Mouse (Mus musculus) frontal cortex, postnatal 14 days (tissue): ENCODE measurements around the gene Arhgef28.

Experiments
- DNase-seq, 2 experiments: peaks; one replicate each; pipeline ENCODE4 v3.0.0; 2022; ENCODE audit warnings: low spot score in 2 of 2

Arhgef28 gene

DNA sequence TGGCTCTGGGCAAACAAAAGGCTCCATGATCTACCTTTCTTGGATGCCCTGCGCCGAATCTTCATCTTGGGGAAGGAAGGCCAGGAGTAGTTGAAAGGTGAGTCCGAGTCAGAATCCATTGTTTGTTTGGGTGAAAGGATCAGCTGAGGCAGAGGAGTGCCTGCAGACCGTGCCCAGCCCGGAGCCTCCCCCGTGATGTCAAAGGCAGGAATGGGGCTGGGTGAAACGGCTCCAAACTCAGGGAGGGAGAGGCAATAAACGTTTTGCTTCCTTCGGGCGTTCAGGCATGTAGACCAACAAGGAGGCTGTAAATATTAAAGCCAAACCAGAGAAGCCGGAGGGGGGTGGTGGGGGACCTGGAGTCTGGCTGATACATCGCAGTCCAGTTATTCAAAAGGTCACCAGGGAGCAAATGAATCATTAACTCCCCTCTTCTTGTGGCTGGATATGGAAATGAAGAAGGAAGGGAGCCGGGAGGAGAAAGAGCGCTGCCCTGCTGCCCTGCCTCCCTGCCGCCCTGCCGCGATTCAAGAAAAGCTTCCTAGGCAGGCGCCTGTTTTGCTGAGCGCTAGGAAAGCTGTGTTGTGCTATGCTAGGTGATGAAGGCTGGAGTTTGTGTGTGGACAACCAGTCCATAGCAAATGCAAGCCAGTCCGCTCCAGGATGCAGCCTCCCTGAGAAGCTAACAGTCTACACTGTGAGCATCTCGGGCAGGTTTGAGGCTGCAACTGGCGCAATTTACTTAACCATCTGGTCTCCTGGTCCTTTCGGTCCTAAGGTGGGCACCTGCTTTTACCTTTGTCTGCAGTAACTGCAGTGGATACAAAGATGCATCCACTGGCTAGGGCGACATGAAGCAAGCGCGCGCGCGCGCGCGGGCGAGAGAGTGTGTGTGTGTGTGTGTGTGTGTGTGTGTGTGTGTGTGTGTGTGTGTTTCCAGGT is 190.0 kb downstream of the Arhgef28 start:
- DNase-seq: no peak

DNA sequence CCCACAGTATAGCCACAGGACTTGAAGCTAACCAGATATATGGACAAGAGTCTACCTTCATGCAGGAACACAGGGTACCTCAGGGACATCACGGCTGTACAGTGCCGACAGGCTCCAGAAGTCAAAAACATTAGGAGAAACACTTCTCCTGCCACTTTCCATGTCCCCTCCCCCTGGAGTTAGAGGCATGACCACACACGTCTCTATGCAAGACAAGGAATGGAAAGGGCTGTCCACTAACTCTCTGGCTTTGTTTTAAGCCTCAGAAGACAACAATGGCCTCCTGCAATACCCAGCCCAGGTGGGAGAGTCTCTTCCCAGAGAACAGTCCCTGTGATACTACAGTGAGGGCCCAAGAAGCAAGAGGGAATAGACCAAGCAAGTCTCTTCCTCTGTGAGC is 191.3 kb downstream of the Arhgef28 start:
- no peak for DNase-seq

GRCm38 (mm10) chr13:98013715-98014114 is 192.5 kb downstream of the Arhgef28 start:
- DNase-seq: no peak

DNA sequence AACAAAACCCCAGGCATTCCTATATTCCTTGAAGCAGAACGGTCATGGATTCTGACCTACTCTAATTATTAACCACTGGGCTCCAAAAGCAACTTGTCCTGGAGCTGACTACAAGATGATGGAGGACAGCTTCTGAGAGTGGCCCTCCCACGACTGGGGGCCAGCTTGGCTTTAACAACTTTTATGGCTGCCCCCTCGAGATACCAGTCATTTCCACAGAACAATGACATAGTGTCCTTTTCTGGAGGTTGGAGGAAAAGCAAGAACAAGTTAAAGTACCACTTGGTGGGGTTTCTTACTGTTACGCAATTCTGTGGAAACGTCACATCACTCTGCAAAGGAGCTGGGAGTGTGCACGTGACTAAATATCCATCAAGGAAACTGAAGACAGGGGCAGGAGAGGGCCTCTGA is 194.3 kb downstream of the Arhgef28 start:
- no peak for DNase-seq

DNA sequence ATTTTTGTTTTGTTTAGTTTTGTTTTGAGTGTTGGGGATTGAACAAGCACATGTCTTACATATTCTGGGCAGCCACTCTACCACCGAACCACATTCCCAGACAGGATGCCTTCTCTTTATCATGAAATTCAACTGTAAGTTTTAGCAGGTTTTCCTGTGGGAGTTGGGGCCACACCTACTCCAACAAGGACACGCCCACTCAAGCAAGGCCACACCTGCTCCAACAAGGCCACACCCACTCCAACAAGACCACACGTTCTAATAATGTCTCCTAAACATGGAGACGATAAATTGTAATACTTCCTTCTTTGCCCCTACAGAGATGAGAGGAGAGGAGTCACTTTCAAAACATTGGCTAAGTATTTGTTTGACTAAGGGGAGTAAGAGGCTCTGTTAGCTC is 197.2 kb downstream of the Arhgef28 start:
- DNase-seq: no peak

- peak; percentile 29 to 49 for DNase-seq
Measured at GRCm38 (mm10) chr13:98008588-98008987, 197.7 kb downstream of the Arhgef28 start.

DNA sequence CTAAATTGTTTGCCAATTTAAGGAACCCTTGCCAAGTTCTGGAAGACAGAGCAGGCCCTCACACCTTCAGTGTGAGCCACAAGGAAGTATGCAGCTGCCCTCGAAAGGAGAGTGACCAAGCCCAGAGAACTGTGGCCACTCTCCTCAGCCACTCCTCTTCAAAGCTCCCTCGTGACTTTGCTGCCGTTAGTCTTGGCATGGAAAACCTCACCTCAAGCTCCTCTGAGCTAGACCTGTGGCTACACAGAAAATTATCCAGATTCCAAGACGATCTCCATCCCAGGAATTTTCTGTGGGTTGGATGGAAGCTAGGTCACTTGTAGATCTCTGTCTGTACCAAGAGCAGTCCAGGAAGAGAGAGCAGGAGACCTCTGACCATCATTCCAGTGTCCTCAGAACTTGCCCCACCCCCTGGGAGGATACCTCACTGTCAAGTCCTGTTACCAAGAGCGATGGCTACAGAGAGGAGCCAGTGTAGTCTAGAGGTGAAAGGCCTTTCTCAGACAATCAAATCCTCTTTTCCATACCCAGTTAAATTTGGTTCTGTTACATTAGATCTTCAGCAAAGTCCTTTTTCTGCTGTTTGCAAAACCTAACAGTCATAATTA is 200.5 kb downstream of the Arhgef28 start:
- DNase-seq: no peak

- DNase-seq: no peak
Measured at GRCm38 (mm10) chr13:98004647-98005414, 201.4 kb downstream of the Arhgef28 start.

DNA sequence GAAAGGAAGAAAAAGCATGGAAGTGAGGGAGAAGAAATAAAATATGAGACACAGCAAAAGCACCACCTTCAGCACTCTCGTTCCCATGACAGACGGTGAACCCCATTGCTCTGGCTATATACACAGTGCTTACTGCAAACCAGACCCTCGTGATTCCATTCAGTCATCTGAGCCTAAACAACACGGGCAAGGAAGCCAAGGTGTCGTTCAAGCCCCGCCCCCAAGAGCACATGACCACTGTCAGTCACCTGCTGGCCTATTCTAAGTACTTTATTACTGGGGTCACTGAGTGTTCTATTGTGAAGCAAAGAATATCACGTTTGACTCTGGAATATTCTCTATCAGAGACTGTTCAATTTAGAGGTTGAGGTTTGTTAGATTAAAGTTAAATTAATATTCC is 202.5 kb downstream of the Arhgef28 start:
- no peak for DNase-seq

DNA sequence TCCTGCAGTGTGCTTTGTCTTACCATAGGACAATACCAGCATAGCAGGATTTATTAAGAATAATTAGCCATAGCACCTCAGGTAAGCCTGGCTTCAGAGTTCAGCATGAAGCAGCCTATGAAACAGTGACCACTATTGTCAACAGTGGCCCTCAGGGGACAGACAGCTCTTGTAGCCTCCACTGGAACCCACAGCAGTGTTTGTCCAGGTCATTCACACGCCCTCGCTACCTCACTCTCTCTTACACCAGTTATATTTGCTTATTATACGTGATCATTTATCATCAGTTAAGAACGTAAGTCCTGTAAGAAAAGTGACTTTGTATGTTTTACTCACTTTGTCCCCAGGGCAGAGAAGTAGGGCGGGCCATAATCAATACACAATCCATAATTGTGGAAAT is 203.6 kb downstream of the Arhgef28 start:
- no peak for DNase-seq

GRCm38 (mm10) chr13:98002121-98002520 is 204.1 kb downstream of the Arhgef28 start:
- no peak for DNase-seq

GRCm38 (mm10) chr13:98001719-98002118 is 204.5 kb downstream of the Arhgef28 start:
- no peak for DNase-seq

- DNase-seq: no peak
Measured at GRCm38 (mm10) chr13:98000841-98001240, 205.4 kb downstream of the Arhgef28 start.

DNA sequence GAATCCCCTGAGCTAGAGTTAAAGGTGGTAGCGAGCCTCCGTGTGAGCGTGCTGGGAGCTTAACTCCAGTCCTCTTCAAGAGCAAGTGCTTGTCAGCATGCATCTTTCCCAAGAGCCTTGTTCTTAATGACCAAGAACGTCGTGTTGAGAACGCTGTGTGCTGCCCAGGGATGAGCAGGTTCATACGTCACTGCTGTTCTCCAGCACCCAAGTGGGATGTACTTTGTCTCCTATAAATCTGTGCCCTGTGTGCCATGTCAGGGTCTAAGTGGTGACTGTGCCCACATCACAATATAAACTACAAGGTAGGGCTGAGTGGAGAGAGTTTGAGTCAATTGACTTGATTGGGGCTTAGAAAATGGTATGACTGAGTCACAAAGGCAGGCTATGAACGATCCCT is 207.1 kb downstream of the Arhgef28 start:
- no peak for DNase-seq

GRCm38 (mm10) chr13:97998570-97998969 is 207.7 kb downstream of the Arhgef28 start:
- no peak for DNase-seq

GRCm38 (mm10) chr13:97990939-97991338 is 215.3 kb downstream of the Arhgef28 start:
- no peak for DNase-seq

DNA sequence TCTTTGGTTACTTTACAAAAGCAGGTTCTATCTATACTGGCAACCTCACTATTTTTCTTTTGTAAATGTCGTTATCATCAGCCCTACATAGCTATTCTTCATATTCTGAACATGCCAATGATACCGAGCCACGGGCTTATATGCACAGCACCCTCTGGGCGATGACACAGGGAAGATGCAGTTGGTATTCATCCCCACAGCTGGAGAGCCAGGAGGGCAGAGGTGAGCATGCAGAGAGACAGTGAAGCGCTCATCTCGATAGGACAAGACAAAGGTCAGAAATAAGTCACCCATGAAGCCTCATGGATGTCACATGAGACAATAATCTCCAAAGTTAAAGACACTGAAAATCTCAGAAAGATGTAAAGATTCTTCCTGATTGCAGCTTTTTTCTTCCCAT is 217.4 kb downstream of the Arhgef28 start:
- DNase-seq: no peak

DNA sequence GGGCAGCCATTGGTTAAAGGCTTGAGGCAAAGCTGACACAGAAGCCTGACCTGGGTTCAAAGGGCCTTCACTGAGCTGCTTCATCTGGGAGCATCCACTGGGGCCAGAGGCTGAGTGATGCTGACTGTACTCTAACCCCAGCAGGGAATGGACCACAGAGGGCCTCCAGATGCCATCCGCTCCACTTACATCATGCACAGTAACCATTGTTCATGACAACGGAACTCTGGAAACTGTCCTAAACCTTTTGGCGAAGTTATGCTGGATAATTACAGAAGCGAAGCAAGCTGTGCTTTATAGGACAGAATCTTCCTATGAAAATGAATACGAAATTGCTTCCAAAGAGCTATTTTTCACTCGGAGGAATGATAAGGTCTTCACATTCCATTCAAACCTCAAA is 219.5 kb downstream of the Arhgef28 start:
- DNase-seq: no peak

DNA sequence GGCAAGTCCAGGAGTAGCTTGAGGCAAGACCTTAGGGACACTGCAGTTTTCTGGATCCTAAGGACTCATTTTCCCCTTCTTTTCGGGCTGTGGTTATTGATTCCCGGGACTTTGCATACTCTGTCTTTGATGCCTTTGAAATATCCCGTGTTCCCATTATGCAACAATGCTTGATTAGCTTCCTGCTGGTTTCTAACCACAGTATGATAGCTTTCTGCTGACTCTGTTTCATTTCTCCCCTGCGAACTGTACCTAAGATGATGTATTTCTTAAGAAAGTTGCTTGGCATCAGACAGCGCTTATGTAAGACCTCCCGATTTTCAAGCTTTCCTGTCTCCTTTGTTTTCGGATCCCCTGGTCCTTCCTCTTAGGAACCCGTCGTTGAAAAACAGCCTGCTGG is 229.1 kb downstream of the Arhgef28 start:
- no peak for DNase-seq

- DNase-seq: no peak
Measured at GRCm38 (mm10) chr13:97976642-97977041, 229.6 kb downstream of the Arhgef28 start.

DNA sequence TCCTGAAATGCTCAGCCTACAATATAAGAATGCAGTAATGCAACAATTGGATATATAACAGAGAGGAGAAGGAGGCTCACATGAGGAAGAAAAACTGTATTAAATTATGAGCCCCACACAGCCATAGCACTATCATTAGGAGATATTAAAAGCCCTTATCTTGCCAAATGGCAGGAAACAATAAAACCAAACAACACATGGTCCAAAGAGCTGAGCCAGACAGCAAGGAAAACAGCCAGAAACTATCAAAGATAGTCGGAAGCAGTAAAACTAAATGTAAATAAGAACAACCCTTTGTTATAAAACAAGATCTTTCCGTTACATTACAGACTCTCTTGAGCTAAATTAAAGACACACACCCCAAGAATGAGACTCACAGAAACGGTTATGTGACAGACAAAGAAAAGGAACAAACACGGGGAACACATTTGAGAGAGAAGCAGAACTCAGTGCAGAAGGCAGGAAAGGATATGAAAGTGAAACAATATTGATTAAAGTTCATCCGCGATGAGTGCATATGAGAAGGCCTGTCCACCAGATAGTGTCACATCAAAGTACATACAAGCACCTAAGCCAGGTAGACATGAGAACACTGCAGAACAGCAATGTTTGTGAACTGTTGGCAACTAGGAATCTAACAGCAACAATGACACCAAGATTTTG is 231.6 kb downstream of the Arhgef28 start:
- no peak for DNase-seq

DNA sequence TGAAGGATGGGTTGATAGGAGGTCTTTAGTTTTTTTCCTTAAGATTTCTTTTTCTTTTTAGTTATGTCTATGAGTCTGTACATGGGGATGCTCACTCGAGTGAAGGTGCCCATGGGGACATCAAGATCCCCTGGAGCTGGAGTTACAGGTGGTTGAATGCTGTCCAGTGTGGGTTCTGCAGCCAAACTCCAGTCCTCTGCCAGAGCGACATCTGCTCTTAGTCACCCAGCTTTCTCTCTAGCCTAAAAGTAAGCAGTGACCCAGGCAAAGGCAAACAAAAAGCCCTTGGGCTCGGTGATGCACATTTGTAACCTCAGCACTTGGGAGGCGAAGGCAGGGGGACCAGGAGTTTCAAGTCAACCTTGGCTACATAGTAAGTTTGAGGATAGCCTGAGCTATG is 232.3 kb downstream of the Arhgef28 start:
- DNase-seq: no peak
